Mouse (Mus musculus) layer of hippocampus, postnatal 25 days (tissue): ENCODE measurements around the gene Hyal2. TPM values are rescaled to one million over a fixed set of nuclear protein-coding genes. Genes with fewer than 3 reads are reported as not detected.
A peak's percentile ranks its signal among the peaks of the same experiment; 100 is the strongest.
"Not testable (repeated sequence)": the region's sequence is repeated elsewhere in the genome, so short reads cannot be mapped to it uniquely, and the experiment has no call there.

ENCODE experiments used
- DNase-seq, 2 experiments: peaks; one replicate each; pipeline ENCODE4 v3.0.0; 2022; ENCODE audit warnings: mixed read lengths in 2 of 2, low spot score in 1 of 2; ENCODE audit errors: extremely low spot score in 1 of 2
- total RNA-seq, 2 experiments: library from RNA; stranded (reverse); gene quantifications; 2 replicates each; pipeline ENCODE4 v1.2.3; 2021

Hyal2 gene
- total RNA-seq, 2 experiments from 2014 or later: 13.2 to 17.8 TPM

DNA sequence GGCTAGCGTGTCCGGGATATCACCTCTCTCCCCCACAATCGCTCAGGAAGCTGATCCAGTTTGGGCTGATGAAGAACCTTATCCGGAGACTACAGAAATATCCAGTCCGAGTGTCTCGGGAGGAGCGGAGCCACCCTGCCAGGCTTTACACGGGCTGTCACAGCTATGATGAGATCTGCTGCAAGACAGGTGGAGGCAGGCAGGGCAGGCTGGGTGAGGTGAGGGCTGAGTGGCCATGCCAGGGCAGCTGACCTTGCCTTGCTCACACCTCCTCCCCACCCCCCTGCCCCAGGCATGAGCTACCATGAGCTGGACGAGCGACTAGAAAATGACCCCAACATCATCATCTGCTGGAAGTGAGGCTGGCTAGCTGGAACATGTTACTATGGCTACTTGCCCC, 22.5 kb upstream of the Hyal2 start:
- DNase-seq: no peak

- DNase-seq: peak; percentile 61 to 88
Measured at GRCm38 (mm10) chr9:107545602-107546001, 22.1 kb upstream of the Hyal2 start.

GRCm38 (mm10) chr9:107547026-107547425, 20.7 kb upstream of the Hyal2 start, which contains the start of gene Zmynd10:
Gene Zmynd10 (plus strand): TSS chr9:107547298.
- DNase-seq: peak; percentile 63 to 76

DNA sequence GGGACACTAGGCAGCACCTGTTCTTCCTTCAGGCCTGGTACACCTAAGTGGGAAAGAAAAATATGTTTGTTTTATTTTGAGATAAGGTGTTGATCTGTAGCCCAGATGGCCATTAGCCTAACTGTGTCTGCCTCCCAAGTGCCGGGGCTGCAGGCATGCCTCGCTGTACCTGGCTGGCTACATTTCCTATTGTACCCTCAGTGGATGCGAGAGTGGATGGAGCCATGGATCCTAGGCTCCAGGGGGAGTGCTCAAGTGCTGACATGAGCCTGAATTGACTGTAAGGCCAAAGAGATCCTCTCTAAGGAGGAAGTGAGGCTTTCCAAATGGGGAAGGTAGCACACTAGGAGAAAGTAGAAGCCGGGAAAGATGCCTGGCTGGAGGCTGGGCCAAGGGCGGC, 19.8 kb upstream of the Hyal2 start:
- no peak for DNase-seq

- no peak for DNase-seq
Measured at GRCm38 (mm10) chr9:107548820-107549219, 18.9 kb upstream of the Hyal2 start.

DNA sequence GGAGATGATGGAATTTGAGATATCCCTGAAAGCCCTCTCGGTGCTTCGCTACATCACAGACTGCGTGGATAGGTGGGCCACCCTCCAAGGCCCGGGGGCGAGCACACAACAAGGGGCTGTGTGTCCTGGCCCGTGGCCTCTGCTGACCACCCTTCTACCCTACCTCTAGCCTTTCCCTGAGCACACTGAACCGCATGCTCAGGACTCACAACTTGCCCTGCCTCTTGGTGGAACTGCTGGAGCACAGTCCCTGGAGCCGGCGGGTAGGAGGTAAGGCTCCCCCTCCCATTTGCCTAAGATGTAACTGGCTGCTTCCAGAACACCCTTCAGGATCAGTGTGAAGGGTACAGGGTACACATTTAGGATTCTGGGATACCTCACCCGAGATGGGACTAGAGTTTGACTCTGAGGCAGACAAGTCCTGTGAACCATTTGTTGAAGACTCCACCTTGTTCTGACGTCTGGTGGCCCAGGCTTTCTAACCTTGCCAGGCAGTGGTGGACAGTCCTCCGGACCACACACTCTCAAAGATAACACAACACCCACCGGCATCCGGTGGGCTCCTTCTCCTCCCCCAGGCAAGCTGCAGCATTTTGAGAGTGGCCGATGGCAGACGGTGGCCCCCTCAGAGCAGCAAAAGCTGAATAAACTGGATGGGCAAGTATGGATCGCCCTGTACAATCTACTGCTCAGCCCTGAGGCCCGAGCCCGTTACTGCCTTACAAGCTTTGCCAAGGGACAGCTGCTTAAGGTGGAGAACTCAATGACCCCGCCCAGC, 18.3 kb upstream of the Hyal2 start:
- no peak for DNase-seq

DNA sequence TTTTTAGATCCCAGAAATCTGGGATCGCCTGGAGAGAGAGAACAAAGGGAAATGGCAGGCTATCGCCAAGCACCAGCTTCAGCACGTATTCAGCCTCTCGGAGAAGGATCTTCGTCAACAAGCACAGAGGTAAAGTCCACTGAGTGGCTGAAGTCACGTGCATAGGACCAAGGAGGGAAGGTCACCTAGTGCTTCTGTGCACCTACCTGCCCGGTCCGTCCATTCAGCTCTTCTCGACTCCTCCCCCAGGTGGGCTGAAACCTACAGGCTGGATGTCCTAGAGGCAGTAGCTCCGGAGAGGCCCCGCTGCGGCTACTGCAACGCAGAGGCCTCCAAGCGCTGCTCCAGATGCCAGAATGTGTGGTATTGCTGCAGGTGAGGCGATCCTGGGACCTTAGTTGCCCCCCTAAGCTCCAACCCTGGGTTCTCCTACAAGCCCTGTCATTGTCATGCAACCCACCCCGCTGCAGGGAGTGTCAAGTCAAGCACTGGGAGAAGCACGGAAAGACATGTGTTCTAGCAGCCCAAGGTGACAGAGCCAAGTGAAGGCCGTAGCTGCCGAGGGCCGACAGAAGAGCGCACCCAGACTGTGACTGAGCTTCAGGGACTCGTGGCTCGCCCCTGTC, 17.1 kb upstream of the Hyal2 start:
- no peak for DNase-seq

DNA sequence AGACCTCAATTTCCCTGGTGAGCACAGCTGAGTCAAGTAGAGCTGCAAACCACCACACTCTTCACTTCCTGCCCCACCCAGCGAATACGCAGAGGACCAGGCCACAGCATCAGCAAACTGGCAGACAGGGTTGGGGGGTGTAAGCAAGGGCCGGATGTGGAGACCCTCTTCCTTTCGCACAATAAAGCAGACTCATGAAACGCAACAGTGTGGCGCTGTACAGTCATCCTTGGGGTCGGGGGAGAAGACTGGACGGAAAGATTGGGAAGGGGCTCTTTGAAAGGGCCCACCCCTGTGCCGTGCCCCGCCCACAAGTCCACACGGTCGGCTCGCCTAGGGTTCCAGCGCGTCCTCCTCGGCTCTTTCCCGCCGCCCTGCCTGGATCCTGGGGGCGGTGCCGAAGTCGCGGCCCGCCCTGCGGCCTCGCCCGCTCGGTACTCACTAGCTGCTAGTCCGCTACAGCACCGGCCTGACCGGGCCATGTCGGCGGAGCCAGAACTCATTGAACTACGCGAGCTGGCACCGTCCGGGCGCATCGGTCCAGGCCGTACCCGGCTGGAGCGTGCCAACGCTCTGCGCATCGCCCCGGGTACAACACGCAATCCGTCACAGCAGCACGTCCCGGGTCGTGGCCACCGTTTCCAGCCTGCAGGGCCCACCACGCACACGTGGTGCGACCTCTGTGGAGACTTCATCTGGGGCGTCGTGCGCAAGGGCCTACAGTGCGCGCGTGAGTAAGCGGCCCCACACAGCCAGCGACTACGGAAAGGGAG, 16.4 kb upstream of the Hyal2 start, which contains the start of gene Rassf1:
Gene Rassf1 (plus strand): TSS at position 439 of the 773 bp plus-strand sequence.
- no peak for DNase-seq

DNA sequence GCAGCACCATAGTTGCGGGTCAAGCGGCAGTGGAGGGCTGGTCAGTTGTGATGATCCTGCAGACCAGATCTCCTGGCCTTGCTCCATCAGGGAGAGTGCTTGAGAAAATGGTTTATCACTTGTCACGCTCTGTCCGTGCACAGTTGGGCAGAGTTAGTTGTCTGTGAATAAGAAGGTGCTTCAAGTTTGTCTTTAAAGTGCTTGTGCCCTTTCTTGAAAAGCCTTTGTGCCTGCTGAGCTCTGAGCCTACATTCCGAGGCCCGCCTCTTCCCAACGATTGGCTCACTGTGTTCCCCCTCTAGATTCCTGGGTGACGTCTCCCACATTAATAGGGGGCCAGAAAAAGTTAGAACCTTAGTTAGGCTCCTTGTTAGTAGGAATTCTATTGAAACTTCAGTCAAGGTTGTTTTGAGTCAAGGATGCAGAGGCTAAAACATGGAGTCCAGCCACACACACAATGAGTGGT, 15.8 kb upstream of the Hyal2 start:
- no peak for DNase-seq

DNA sequence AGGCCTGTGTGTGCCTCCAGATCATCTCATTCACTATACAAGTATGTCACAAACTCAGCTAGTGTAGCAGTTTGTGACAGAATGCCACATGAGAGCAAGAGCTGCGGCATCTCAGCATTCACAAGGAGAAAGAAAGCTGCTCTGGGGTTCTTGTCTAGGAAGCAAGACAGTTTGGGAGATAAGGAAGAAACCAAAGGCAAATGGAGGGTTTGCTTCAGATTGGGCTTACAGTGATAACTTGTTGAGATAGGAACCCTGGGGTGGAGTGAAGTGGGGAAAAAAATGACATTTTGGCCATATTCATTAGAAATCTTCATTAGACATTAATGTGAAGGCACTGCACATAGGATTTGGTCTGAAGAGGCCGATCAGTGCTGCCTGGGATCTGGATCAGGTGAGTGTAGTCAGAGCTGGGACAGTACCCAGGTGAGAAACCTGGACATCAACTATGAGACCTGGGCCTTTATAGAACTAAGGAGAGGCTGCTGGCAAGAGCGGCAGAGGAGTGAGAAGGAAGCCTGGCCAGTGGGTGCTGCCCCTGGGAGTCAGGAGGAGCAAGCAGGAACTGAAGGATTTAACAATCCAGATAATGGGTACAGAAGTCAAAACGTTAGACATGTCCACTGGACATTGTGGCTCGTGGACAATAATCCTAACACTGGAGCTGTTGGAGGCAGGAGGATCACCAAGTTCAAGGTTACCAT, 14.9 kb upstream of the Hyal2 start:
- no peak for DNase-seq

DNA sequence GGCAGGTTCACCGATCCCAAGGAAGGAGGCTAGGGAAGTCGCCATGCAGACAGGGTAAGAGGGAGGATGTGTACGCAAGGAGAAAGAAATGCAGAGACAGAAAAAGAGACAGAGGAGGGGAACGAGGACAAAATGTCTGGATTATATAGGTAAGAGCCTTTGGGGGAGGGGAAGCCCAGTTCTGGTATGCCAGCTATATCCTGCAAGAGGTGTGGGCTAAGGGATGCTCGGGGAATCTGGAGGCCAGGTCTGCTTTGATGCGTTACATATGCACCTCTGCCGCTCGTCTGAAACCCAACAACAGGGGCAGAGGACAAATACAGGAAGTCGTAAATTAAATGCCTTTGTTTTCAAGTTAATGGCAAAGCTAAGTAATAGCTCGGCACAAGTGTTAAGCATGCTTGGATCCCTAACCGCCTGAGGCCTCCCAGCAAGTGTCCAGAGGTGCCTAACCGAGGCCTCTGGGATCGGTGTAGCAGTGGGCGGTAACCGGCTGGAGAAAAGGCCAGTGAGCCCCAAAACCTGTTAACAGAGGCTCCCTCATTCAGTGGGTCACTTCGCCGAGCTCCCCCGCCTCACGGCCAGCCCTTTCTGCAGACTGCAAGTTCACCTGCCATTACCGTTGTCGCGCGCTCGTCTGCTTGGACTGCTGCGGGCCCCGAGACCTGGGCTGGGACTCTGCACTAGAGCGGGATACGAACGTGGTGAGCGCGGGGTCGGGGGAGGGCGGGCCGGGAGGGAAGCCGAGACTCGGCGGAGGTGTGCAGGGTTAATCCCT, 14.0 kb upstream of the Hyal2 start:
- no peak for DNase-seq

- DNase-seq: peak; percentile 77 to 89
Measured at GRCm38 (mm10) chr9:107554319-107554825, 13.4 kb upstream of the Hyal2 start.

DNA sequence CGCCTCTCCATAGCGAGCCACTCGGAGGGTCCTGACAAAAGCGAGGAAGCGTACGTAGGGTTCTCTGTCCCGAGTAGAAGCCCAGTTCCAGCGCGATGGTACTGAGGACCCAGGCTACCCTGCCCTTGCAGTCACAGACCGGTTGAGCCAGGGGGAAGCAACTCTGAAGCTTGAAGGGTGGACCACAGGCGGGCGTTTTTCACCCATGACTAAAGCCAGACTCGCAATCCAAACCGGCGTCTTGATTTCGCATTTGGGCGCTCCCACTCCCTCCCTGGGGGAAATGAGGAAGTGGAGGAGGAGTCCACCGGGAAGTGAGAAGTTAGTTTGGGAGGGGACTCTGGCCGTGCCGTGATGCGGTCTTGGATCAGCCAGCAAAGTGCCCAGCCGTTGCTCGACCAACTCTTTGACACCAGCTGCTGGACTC, 12.7 kb upstream of the Hyal2 start:
- no peak for DNase-seq

DNA sequence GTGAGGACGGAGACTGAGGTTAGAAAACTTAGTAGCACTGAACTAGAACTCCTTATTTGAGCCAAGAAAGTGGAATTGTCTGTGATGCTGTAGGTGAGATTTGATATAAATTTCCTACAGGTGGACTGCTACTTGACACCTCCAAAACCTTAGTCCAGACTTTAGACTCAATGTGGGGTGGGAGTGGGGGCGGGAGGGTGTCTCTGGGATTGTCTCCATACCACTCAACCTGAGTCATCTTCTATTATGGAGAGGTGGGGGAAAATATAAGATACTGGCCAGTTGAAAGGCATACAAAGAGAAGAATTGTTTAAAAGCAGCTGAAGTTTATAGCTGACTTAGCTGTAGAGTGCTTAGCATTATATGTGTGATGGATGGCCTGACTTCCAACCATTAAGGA, 12.0 kb upstream of the Hyal2 start:
- DNase-seq: no peak

DNA sequence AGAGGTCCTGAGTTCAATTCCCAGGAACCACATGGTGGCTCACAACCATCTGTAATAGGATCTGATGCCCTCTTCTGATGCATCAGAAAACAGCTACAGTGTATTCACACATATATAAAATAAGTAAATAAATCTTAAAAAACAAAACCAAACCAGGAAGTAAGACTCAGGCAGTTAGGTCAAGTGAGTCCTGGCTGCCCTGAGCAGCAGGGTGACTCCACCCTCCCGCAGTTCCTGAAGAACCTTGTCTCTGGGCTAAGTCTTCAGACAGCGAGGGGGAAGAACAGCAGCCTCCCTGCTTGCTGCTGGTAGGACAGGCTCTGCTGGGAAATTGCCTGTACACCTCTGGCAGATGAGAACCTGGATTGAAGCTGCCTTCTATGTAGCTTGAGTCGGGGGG, 11.4 kb upstream of the Hyal2 start:
- no peak for DNase-seq

DNA sequence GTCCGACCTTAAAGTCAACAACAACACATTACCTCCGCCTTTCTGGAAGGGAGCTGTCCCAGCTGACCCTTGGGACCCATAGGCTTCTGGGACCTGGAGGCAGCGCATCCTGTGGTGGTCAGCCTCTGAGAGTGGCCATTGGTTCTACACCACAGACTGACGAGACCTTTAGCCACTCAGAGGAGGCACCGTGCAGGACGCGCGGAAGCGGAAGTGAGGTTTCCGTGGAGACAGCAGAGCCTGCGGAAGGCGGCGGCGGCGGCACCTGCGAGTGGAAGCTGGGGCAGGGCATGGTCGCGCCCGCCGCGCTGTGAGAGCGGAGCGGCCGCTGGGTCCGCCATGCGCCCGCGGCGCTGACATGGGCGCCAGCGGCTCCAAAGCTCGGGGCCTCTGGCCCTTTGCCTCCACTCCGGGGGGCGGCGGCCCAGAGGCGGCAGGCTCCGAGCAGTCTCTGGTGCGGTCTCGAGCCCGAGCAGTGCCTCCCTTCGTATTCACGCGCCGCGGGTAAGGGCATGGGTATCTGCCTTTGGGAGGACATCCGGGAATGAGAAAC, 4.6 kb upstream of the Hyal2 start, which contains the start of gene Tusc2:
Gene Tusc2 (plus strand): TSS at position 227 of the 553 bp plus-strand sequence.
- peak; percentile 79 to 83 for DNase-seq

DNA sequence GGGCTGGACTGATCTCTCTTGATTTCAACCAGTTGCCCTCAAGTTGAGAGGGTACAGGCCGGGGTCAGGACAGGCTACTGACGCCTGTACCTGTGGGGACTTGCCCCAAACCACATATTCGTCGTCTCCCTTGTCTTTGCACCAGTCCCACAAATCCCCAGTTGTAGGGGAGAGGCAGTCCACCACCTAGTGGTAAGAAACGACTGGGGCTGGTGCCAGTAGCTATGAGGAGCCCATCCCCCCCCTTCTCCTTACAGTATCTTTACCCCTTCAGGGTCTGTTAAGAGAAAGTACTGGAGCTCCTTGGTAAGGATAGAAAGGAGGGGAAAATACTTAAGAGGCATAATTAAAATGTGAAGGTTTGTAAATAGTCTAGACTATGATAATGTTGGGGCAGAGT, 2.2 kb upstream of the Hyal2 start:
- DNase-seq: not testable (repeated sequence)

GRCm38 (mm10) chr9:107566041-107566709, 1.6 kb upstream of the Hyal2 start:
- DNase-seq: peak; percentile 61 to 85
